29 mouse cellular contexts compared by ENCODE assay signal in genomic region chr6:128421480-128421879, GRCm38 (mm10). TPM values are rescaled to one million over a fixed set of nuclear protein-coding genes. Genes with fewer than 3 reads are reported as not detected.
DNase-seq lines count a peak whose midpoint lies in the region; ATAC-seq and TF ChIP-seq lines count a peak whose summit lies in the region.
"Had no signal": no experiment of that assay in that cellular context is flagged by ENCODE, and none has a peak within 500 bp of the region (broad histone marks: within the 10 kb centered on the region; RNA-seq: fewer than 3 reads in every experiment).

No protein-coding gene starts in this region.

- H3K4me3 ChIP-seq in heart, embryonic 13.5 days = no peak overlapping the region
- H3K4me3 ChIP-seq in layer of hippocampus, adult 2 months = no peak overlapping the region
- H3K4me3 ChIP-seq in C2C12 (ENCODE audit: insufficient read depth, poor library complexity, severe bottlenecking) = no peak overlapping the region
- no peak overlapping the region for H3K4me3 ChIP-seq in intestine, postnatal 0 days (ENCODE audit: low read depth, low read length)
- H3K4me3 ChIP-seq: embryonic facial prominence, embryonic 10.5 days; forebrain, embryonic 13.5 days; hindbrain, embryonic 15.5 days; liver, embryonic 12.5 days; midbrain, embryonic 12.5 days; neural tube, embryonic 13.5 days had no signal

- peaks cover 73% of the 10 kb centered on the region for H3K79me2 ChIP-seq in C2C12 (ENCODE audit: control insufficient read depth, insufficient read depth)

- ATAC-seq in heart, embryonic 13.5 days (ENCODE audit: extremely low read depth, insufficient number of reproducible peaks, low FRiP score, low TSS enrichment) = no peak
- ATAC-seq in intestine, postnatal 0 days = no peak
- ATAC-seq: forebrain, embryonic 13.5 days; liver, embryonic 12.5 days had no signal

- H3K27ac ChIP-seq in heart, embryonic 13.5 days (replicated peaks) = peak overlapping the region; percentile 20
- peak overlapping the region; percentile 70 for H3K27ac ChIP-seq in layer of hippocampus, adult 2 months
- H3K27ac ChIP-seq in intestine, postnatal 0 days (ENCODE audit: low read depth, low read length) = peak overlapping the region; percentile 57
- H3K27ac ChIP-seq: embryonic facial prominence, embryonic 10.5 days; forebrain, embryonic 13.5 days; hindbrain, embryonic 15.5 days; midbrain, embryonic 12.5 days; neural tube, embryonic 13.5 days had no signal

- no peak overlapping the region for H3K4me2 ChIP-seq in heart, embryonic 13.5 days
- no peak overlapping the region for H3K4me2 ChIP-seq in intestine, postnatal 0 days (replicated peaks; ENCODE audit: low read depth)
- H3K4me2 ChIP-seq: forebrain, embryonic 13.5 days; hindbrain, embryonic 15.5 days; liver, embryonic 12.5 days; lung, embryonic 14.5 days; midbrain, embryonic 12.5 days; neural tube, embryonic 13.5 days had no signal

- H3K36me3 ChIP-seq in heart, embryonic 13.5 days = peaks cover 13% of the 10 kb centered on the region
- peaks cover 11% of the 10 kb centered on the region for H3K36me3 ChIP-seq in C2C12 (ENCODE audit: control insufficient read depth, insufficient read depth)
- H3K36me3 ChIP-seq in intestine, postnatal 0 days (ENCODE audit: control insufficient read depth, insufficient read depth) = no peaks in the 10 kb centered on the region
- H3K36me3 ChIP-seq: hindbrain, embryonic 15.5 days; neural tube, embryonic 13.5 days had no signal

- DNase-seq in heart, adult 18-20 months = no peak
- no peak for DNase-seq in layer of hippocampus, adult 2 months (ENCODE audit: low spot score in 2 of 2)
- no peak for DNase-seq in layer of hippocampus, adult 9-11 months
- no peak for DNase-seq in urinary bladder, adult 2 months (ENCODE audit: low spot score)
- DNase-seq: adrenal gland, postnatal 36 days; cerebellum, adult 11-12 months; heart, postnatal 4 days; kidney, adult 18-20 months; lung, embryonic 14.5 days; lung, postnatal 4 days; spleen, adult 18-20 months; thymus, postnatal 14 days had no signal

- H3K27me3 ChIP-seq in heart, embryonic 13.5 days (replicated peaks) = no peaks in the 10 kb centered on the region
- no peaks in the 10 kb centered on the region for H3K27me3 ChIP-seq in C2C12 (ENCODE audit: control insufficient read depth, insufficient read depth, insufficient read length)
- no peaks in the 10 kb centered on the region for H3K27me3 ChIP-seq in intestine, postnatal 0 days (replicated peaks; ENCODE audit: control insufficient read depth, insufficient read depth, low read length)
- H3K27me3 ChIP-seq: forebrain, embryonic 13.5 days; hindbrain, embryonic 15.5 days; liver, embryonic 12.5 days; midbrain, embryonic 12.5 days; neural tube, embryonic 13.5 days had no signal

- WGBS in heart, embryonic 13.5 days = 81% methylated on average over 3 of the region's 3 CpGs
- 85% methylated on average over 3 of the region's 3 CpGs for WGBS in intestine, postnatal 0 days

- no peaks in the 10 kb centered on the region for H3K9me3 ChIP-seq in heart, embryonic 13.5 days
- no peaks in the 10 kb centered on the region for H3K9me3 ChIP-seq in intestine, postnatal 0 days (ENCODE audit: control insufficient read depth)
- H3K9me3 ChIP-seq: embryonic facial prominence, embryonic 10.5 days; forebrain, embryonic 13.5 days; G1E; hindbrain, embryonic 15.5 days; liver, embryonic 12.5 days; midbrain, embryonic 12.5 days; neural tube, embryonic 13.5 days had no signal

- H3K4me1 ChIP-seq in heart, embryonic 13.5 days = peaks cover 18% of the 10 kb centered on the region
- H3K4me1 ChIP-seq in intestine, postnatal 0 days (replicated peaks; ENCODE audit: control insufficient read depth, insufficient read depth, low read length) = peaks cover 5% of the 10 kb centered on the region

- H3K79me3 ChIP-seq in C2C12 (ENCODE audit: low read depth) = peaks cover 39% of the 10 kb centered on the region

- H3K9ac ChIP-seq in heart, embryonic 13.5 days = no peak overlapping the region
- H3K9ac ChIP-seq in intestine, postnatal 0 days (ENCODE audit: low read depth, low read length) = no peak overlapping the region
- H3K9ac ChIP-seq: forebrain, embryonic 13.5 days; hindbrain, embryonic 15.5 days; liver, embryonic 12.5 days; lung, embryonic 14.5 days; midbrain, embryonic 12.5 days had no signal

- peak overlapping the region; percentile 62 for H3ac ChIP-seq in C2C12 (ENCODE audit: control insufficient read depth, insufficient read length, low read depth)

- no peak for TF ChIP-seq CTCF in layer of hippocampus, adult 2 months (conservative IDR thresholded peaks at IDR 0.05)
- TF ChIP-seq CTCF in C2C12 (IDR thresholded peaks at IDR 0.05; ENCODE audit: control insufficient read depth, insufficient read depth, insufficient read length) = no peak
- TF ChIP-seq CTCF in intestine, postnatal 0 days (IDR thresholded peaks at IDR 0.05; ENCODE audit: low read depth) = no peak

TF ChIP-seq in C2C12, 6 proteins besides CTCF, POLR2A, EP300 and RAD21:
- TF ChIP-seq CEBPB (IDR thresholded peaks at IDR 0.05; ENCODE audit: low read depth) (no peak), USF1 (IDR thresholded peaks at IDR 0.05; ENCODE audit: low read depth) (no peak), FOSL1 (IDR thresholded peaks at IDR 0.05; ENCODE audit: insufficient read depth, low read length, poor library complexity, severe bottlenecking) (no peak), MYOG (IDR thresholded peaks at IDR 0.05; ENCODE audit: control insufficient read depth, extremely low read depth, insufficient read length) (no peak), MAX (IDR thresholded peaks at IDR 0.05) (no peak), MYOD1 (IDR thresholded peaks at IDR 0.05; ENCODE audit: control insufficient read depth, insufficient read length, low read depth) (no peak)

RNA-seq across cellular contexts. Expression of gene Itfg2, which starts 3.3 kb away (rescaled TPM):
- polyA plus RNA-seq in heart, embryonic 13.5 days (2015; fragmentation: Nextera tagmentation; extraction: Ambion mirVana) = 28.6 and 30.6 TPM in 2 replicates
- 10 to 100 TPM; 17.0 to 22.0 TPM for total RNA-seq in heart, adult 18-20 months (2021)
- total RNA-seq in layer of hippocampus, adult 2 months (2021) = 10 to 100 TPM; 23.8 to 28.6 TPM
- polyA plus RNA-seq in C2C12 (2012; fragmentation: generic; extraction: Trizol) = 28.9 TPM
- 9.4 and 11.9 TPM in 2 replicates for polyA plus RNA-seq in intestine, postnatal 0 days (2015; fragmentation: Nextera tagmentation; extraction: Ambion mirVana)
- 10.9 and 15.7 TPM in 2 replicates for polyA plus RNA-seq in urinary bladder, adult 2 months (2012; rRNA removed)

RNA-seq across cellular contexts. Expression of gene Fkbp4, which starts 17.0 kb away (rescaled TPM):
- 257 and 288 TPM in 2 replicates for polyA plus RNA-seq in heart, embryonic 13.5 days (2015; fragmentation: Nextera tagmentation; extraction: Ambion mirVana)
- 100 to 1,000 TPM; 352 to 419 TPM for total RNA-seq in heart, adult 18-20 months (2021)
- total RNA-seq in layer of hippocampus, adult 2 months (2021) = 100 to 1,000 TPM; 105 to 115 TPM
- polyA plus RNA-seq in C2C12 (2012; fragmentation: generic; extraction: Trizol) = 399 TPM
- polyA plus RNA-seq in intestine, postnatal 0 days (2015; fragmentation: Nextera tagmentation; extraction: Ambion mirVana) = 113 and 116 TPM in 2 replicates
- 115 and 121 TPM in 2 replicates for polyA plus RNA-seq in urinary bladder, adult 2 months (2012; rRNA removed)

RNA-seq across cellular contexts. Expression of gene Nrip2, which starts 22.4 kb away (rescaled TPM):
- polyA plus RNA-seq in heart, embryonic 13.5 days (2015; fragmentation: Nextera tagmentation; extraction: Ambion mirVana) = 2.2 and 2.3 TPM in 2 replicates
- total RNA-seq in heart, adult 18-20 months (2021) = 1 to 10 TPM; 1.3 TPM
- 10 to 100 TPM; 18.4 to 20.3 TPM for total RNA-seq in layer of hippocampus, adult 2 months (2021)
- 0.51 TPM for polyA plus RNA-seq in C2C12 (2012; fragmentation: generic; extraction: Trizol)
- 2.3 and 3.4 TPM in 2 replicates for polyA plus RNA-seq in intestine, postnatal 0 days (2015; fragmentation: Nextera tagmentation; extraction: Ambion mirVana)
- 5.0 and 5.6 TPM in 2 replicates for polyA plus RNA-seq in urinary bladder, adult 2 months (2012; rRNA removed)
- total RNA-seq: granulocyte monocyte progenitor cell, adult 5-6 weeks had no signal
- polyA plus RNA-seq: G1E had no signal

RNA-seq across cellular contexts. Expression of gene Gm44596, which starts 46.2 kb away (rescaled TPM):
- not detected in 2 replicates for polyA plus RNA-seq in heart, embryonic 13.5 days (2015; fragmentation: Nextera tagmentation; extraction: Ambion mirVana)
- total RNA-seq in heart, adult 18-20 months (2021) = not detected
- total RNA-seq in layer of hippocampus, adult 2 months (2021) = not detected
- polyA plus RNA-seq in C2C12 (2012; fragmentation: generic; extraction: Trizol) = not detected
- not detected in 2 replicates for polyA plus RNA-seq in intestine, postnatal 0 days (2015; fragmentation: Nextera tagmentation; extraction: Ambion mirVana)
- not detected in 2 replicates for polyA plus RNA-seq in urinary bladder, adult 2 months (2012; rRNA removed)
- total RNA-seq: adrenal gland, postnatal 36 days; G1E; gastrocnemius, adult 8-10 months; granulocyte monocyte progenitor cell, adult 5-6 weeks; heart, postnatal 4 days; layer of hippocampus, adult 8-10 months; left cerebral cortex, adult 8-10 months had no signal
- polyA plus RNA-seq: embryonic facial prominence, embryonic 10.5 days; forebrain, embryonic 13.5 days; frontal cortex, adult 2 months; G1E; heart, embryonic 14.5 days; hindbrain, embryonic 15.5 days; limb, embryonic 11.5 days; liver, embryonic 12.5 days; lung, embryonic 14.5 days; midbrain, embryonic 12.5 days; neural tube, embryonic 13.5 days had no signal

RNA-seq across cellular contexts. Expression of gene Tex52, which starts 46.2 kb away (rescaled TPM):
- 0.28 TPM in 1 of 2 replicates, not detected in the other for polyA plus RNA-seq in heart, embryonic 13.5 days (2015; fragmentation: Nextera tagmentation; extraction: Ambion mirVana)
- not detected for total RNA-seq in heart, adult 18-20 months (2021)
- 1 to 10 TPM; 1.3 to 1.5 TPM for total RNA-seq in layer of hippocampus, adult 2 months (2021)
- polyA plus RNA-seq in C2C12 (2012; fragmentation: generic; extraction: Trizol) = 0.21 TPM
- not detected in 2 replicates for polyA plus RNA-seq in intestine, postnatal 0 days (2015; fragmentation: Nextera tagmentation; extraction: Ambion mirVana)
- 0.10 TPM in 1 of 2 replicates, not detected in the other for polyA plus RNA-seq in urinary bladder, adult 2 months (2012; rRNA removed)
- total RNA-seq: adrenal gland, postnatal 36 days; gastrocnemius, adult 8-10 months; granulocyte monocyte progenitor cell, adult 5-6 weeks; heart, postnatal 4 days had no signal
- polyA plus RNA-seq: G1E; liver, embryonic 12.5 days had no signal

Comparison
In these comparisons a context has a peak if more than half of its experiments do, and no peak if none do; other contexts are left out.
1. H3K27ac ChIP-seq: peak in every context shown above with its lines; median percentile 70 in layer of hippocampus, adult 2 months; 57 in intestine, postnatal 0 days; 20 in heart, embryonic 13.5 days.